Mouse (Mus musculus): ENCODE results near the gene Uchl5. TPM values are rescaled to one million over a fixed set of nuclear protein-coding genes. Genes with fewer than 3 reads are reported as not detected.

Gene Uchl5
- polyA plus RNA-seq, 1 experiment from 2014 or later: 49.5 TPM

GRCm38 (mm10) chr1:143803537-143803936 lies 26.5 kb downstream of the Uchl5 start:
- H3K27me3 ChIP-seq: no peaks in the 10 kb centered on the region
- ATAC-seq: peak; percentile 78
- ChIA-PET CTCF (interaction anchor here (0.8 to 3.8 kb wide), 13 partner anchors 8 to 603 kb away, joined by 3 to 17 read pairs (median 4); partner anchors contain the start of genes Rgs2, Trove2 and Uchl5), POLR2A (interaction anchor here (0.7 kb wide), 1 partner anchor 203 kb away, joined by 3 read pairs; no protein-coding TSS in a partner anchor)
- peak; percentile 41 for TF ChIP-seq CTCF (IDR thresholded peaks at IDR 0.05)
- in situ Hi-C loops (cut with MboI; ENCODE audit: low pct_unique_long_range_greater_than_20kb): loop anchor here (10.0 kb wide), 3 partner anchors 401 to 571 kb away; partner anchors contain the start of gene Rgs1
- peak; percentile 31 for DNase-seq (ENCODE audit: low read depth, low spot score)

DNA sequence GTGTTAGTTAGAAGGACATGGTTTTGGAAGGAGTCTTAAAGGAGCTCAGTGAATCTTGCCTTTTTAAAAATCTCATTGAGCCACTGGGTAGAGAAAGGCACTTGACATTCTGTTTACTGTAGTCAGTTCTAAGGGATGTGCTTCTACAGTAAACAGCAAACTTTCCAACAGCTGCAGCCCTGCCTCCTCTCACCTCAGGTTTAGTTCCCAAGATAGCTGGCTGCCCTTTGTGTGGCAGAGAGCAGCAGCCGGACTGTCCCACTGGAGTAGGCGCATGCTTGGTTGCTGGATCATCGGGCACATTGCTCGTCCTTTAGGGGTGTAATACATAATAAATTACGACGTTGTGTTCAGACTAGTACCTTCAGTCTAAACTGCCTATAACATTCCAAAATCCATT lies 32.0 kb downstream of the Uchl5 start:
- no peak for DNase-seq (ENCODE audit: low read depth, low spot score)
- ChIA-PET CTCF (interaction anchor here (0.8 to 2.4 kb wide), 3 partner anchors 21 to 198 kb away, joined by 3 to 10 read pairs (median 4); no protein-coding TSS in a partner anchor), POLR2A (interaction anchor here (0.6 kb wide), 1 partner anchor 432 kb away, joined by 3 read pairs; no protein-coding TSS in a partner anchor)
- TF ChIP-seq CTCF (IDR thresholded peaks at IDR 0.05): no peak
- in situ Hi-C loops (cut with MboI; ENCODE audit: low pct_unique_long_range_greater_than_20kb): loop anchor here (10.0 kb wide), 3 partner anchors 396 to 566 kb away; partner anchors contain the start of gene Rgs1
- ATAC-seq: no peak
- no peaks in the 10 kb centered on the region for H3K27me3 ChIP-seq

GRCm38 (mm10) chr1:143813676-143814360 lies 36.7 kb downstream of the Uchl5 start:
- CTCF ChIA-PET: interaction anchor here (0.9 to 6.9 kb wide), 12 partner anchors 9 to 199 kb away, joined by 3 to 43 read pairs (median 4); no protein-coding TSS in a partner anchor
- in situ Hi-C loops (cut with MboI; ENCODE audit: low pct_unique_long_range_greater_than_20kb): loop anchor here (5.0 kb wide), 1 partner anchor 188 kb away; the partner anchor contains the start of gene Rgs2
- peak; percentile 76 for TF ChIP-seq CTCF (IDR thresholded peaks at IDR 0.05)
- ATAC-seq (peak; percentile 69), DNase-seq (ENCODE audit: low read depth, low spot score) (no peak)
- H3K27me3 ChIP-seq: no peaks in the 10 kb centered on the region
- POLR2A ChIA-PET: interaction anchor here (1.1 kb wide), 1 partner anchor 190 kb away, joined by 7 read pairs; the partner anchor contains the start of gene Rgs2

DNA sequence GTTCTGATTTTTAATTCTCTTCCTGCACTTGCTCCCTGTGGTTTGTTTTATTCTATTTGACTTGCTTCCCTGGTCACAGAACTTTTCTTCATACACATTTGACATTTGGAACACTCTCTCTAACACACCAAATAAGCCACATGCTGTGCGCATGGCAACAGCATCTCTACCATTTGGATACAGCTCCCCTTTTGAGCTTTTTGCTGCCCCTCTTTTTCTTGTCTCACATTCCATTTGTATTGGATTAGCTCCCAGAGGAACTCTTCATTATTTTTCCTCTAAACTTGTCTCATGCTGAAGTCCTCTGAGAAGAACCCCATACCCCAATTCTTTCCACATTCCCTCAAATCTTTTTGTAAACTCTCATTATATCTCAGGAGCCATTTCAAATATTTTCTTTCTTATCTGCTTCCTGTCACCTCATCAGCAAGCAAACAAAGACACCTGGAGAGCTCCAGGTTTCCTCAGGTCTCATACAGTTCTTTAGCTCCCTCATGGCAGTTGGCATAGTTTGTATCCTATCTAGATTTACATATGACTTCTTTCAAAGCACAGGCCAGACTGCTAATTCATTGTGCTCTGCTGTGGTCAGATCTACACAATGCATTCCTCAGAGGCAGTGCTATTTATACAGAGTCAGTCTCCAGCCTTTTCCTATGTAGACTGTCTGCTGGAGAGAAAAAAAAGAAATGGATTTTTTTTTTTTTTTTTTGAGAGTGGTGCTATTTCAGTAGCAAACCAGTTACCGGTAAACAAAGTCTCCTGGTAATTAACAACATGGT lies 43.2 kb downstream of the Uchl5 start:
- TF ChIP-seq CTCF (IDR thresholded peaks at IDR 0.05): no peak
- ATAC-seq (no peak), DNase-seq (ENCODE audit: low read depth, low spot score) (no peak)
- POLR2A ChIA-PET: interaction anchor here (0.6 to 0.7 kb wide), 2 partner anchors 15 to 186 kb away, joined by 3 to 5 read pairs; no protein-coding TSS in a partner anchor
- no peaks in the 10 kb centered on the region for H3K27me3 ChIP-seq
- CTCF ChIA-PET: interaction anchor here (0.7 to 1.3 kb wide), 3 partner anchors 9 to 14 kb away, joined by 3 to 4 read pairs (median 3); no protein-coding TSS in a partner anchor
- in situ Hi-C loops (cut with MboI; ENCODE audit: low pct_unique_long_range_greater_than_20kb): no loop called here

GRCm38 (mm10) chr1:143822677-143823076 lies 45.6 kb downstream of the Uchl5 start:
- no peaks in the 10 kb centered on the region for H3K27me3 ChIP-seq
- TF ChIP-seq CTCF (IDR thresholded peaks at IDR 0.05): no peak
- ChIA-PET POLR2A (interaction anchor here (1.2 kb wide), 1 partner anchor 12 kb away, joined by 4 read pairs; no protein-coding TSS in a partner anchor), CTCF (interaction anchor here (1.8 kb wide), 1 partner anchor 9 kb away, joined by 9 read pairs; no protein-coding TSS in a partner anchor)
- ATAC-seq (no peak), DNase-seq (ENCODE audit: low read depth, low spot score) (no peak)
- in situ Hi-C loops (cut with MboI; ENCODE audit: low pct_unique_long_range_greater_than_20kb): no loop called here

DNA sequence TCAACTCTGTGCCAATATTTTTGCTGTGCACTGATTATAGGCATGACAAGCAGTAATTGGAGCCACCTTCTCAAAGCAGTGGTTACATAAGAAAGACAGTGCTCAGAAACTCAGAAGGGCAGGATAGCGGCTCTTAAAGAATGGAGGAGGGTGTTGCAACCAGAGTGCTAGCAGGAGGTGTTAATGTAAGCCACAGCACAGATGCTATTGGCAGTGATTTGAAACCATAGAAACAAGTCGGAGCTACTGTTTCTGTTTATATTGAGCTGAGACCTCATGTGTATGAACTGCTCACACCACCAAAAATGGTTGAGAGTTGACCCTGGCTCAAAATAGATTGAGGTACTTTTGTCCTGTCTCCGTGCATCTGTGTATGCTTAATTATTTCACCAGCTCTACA lies 53.6 kb downstream of the Uchl5 start:
- CTCF ChIA-PET: no interaction called here
- POLR2A ChIA-PET: no interaction called here
- no peak for DNase-seq (ENCODE audit: low read depth, low spot score)
- ATAC-seq: no peak
- no peak for TF ChIP-seq CTCF (IDR thresholded peaks at IDR 0.05)
- in situ Hi-C loops (cut with MboI; ENCODE audit: low pct_unique_long_range_greater_than_20kb): no loop called here
- no peaks in the 10 kb centered on the region for H3K27me3 ChIP-seq

DNA sequence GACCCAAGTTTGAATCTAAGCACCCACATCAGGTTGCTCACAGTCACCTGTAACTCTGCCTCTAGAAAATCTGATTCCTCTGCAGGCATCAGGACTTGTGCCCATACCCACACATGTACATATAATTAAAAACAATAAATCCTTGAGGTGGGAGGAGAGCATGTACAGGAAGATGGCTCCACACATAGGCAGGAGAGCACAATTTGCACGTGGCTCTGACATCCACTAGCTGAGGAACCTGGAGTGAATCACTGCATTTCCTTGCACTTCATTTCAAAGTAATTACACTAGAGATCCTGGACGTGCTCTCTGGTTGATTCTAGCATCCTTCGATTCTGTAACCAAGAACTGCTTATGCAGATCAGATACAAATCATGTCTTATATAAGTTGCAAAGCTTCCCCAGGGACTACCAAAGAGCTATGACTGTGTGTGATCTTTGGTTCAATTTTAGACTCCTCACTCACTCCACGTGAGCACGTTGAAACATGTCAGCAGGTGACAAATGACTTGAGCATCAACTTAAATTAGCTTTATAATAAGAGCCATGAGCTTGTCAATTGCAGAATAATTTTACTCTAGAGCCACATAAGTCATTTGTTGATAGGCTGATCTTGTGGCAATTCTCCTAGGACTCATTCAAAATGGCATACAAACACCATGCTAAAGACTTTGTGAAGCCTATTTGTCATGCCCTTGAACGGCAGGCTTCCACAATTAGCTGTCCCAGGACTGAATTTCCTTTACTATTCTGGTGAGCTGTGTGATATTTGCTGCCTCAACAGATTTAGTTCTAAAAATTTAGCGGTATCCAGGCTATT lies 59.5 kb downstream of the Uchl5 start:
- no peak for DNase-seq (ENCODE audit: low read depth, low spot score)
- CTCF ChIA-PET: no interaction called here
- POLR2A ChIA-PET: no interaction called here
- peaks cover 3% of the 10 kb centered on the region for H3K27me3 ChIP-seq
- no peak for ATAC-seq
- no peak for TF ChIP-seq CTCF (IDR thresholded peaks at IDR 0.05)
- in situ Hi-C loops (cut with MboI; ENCODE audit: low pct_unique_long_range_greater_than_20kb): no loop called here

DNA sequence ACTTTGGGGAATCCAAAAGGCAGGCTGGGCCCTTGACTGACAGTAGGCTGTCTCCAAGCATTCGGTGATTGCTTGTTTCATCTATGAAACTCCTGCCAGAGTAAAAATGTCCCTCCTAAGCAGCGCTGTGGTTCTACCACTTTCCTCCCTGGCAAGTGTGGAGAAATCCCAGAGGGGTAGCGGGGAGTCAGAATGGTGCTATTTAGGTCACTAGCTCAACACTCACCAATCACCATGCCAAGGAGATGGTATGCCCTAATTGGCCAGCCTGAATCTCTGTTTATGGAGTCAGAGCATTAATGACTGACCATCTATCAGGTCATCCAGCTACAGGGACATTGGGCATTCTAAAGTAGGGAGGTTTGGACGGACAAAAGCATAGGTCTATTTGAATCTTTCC lies 60.6 kb downstream of the Uchl5 start:
- no peak for ATAC-seq
- ChIA-PET POLR2A (no interaction called here), CTCF (interaction anchor here (0.9 kb wide), 1 partner anchor 23 kb away, joined by 4 read pairs; no protein-coding TSS in a partner anchor)
- in situ Hi-C loops (cut with MboI; ENCODE audit: low pct_unique_long_range_greater_than_20kb): no loop called here
- peaks cover 3% of the 10 kb centered on the region for H3K27me3 ChIP-seq
- no peak for TF ChIP-seq CTCF (IDR thresholded peaks at IDR 0.05)
- DNase-seq (ENCODE audit: low read depth, low spot score): no peak

DNA sequence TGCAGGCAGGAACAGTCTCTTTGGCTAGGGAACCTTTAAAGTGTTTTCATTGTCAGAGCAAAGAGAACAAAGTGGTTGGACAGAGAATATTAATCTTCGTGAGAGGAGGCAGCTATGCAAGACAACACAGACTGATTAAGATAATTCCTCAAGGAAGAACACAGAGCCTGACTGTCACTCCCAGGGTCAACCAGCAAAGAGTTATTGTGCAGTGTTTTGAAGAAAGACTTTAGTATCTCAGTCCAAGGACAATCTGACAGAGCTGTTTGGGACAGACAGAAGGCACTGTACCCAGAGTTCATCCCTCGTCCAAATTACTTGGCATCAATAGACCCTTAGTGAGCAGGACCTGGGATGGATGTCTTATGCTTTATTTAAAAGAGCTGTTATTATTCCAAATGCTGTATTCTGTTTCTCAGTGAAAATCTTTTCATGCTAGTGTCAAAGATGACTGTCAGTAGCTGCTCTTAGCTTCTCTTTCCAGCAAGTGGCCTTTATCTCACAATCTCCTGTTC lies 61.9 kb downstream of the Uchl5 start:
- no peak for DNase-seq (ENCODE audit: low read depth, low spot score)
- TF ChIP-seq CTCF (IDR thresholded peaks at IDR 0.05): no peak
- in situ Hi-C loops (cut with MboI; ENCODE audit: low pct_unique_long_range_greater_than_20kb): no loop called here
- ChIA-PET CTCF (interaction anchor here (1.4 kb wide), 1 partner anchor 15 kb away, joined by 4 read pairs; no protein-coding TSS in a partner anchor), POLR2A (no interaction called here)
- H3K27me3 ChIP-seq: peaks cover 3% of the 10 kb centered on the region
- no peak for ATAC-seq
